Mouse (Mus musculus): ENCODE data around the gene Calcoco2. TPM values are rescaled to one million over a fixed set of nuclear protein-coding genes. Genes with fewer than 3 reads are reported as not detected.
"Not testable (repeated sequence)": the region's sequence is repeated elsewhere in the genome, so short reads cannot be mapped to it uniquely, and the experiment has no call there.

The Calcoco2 gene
- total RNA-seq (2015), result not detected in 2 replicates
- total RNA-seq (2017), result not detected in 2 replicates

DNA sequence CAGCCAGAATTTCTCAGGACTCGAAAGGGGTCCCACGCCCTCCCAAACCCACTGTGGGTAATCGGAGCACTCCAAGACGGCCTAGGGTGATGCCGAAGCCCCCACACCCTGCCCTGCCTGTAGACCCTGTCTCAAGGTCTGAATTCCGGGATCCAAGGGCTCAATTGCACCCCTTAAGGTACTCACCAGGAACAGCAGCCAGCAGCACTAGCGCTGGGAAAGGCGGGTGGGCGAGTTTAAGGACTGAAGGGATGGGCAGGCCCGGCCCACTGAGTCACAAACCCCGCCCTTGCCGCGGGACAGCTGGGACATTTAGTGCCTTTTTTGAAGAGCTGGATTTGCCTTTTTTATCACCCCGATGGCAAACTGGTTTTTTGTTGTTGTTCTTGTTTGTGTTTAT, at the start of gene Calcoco2:
Gene Calcoco2 (minus strand): TSS at position 214 of the 400 bp plus-strand sequence.
- ATAC-seq (ENCODE audit: poor library complexity, severe bottlenecking), result no peak

- ATAC-seq (ENCODE audit: poor library complexity, severe bottlenecking), result no peak
Observed at GRCm38 (mm10) chr11:96147471-96147870, 35.7 kb upstream of the Calcoco2 start.

DNA sequence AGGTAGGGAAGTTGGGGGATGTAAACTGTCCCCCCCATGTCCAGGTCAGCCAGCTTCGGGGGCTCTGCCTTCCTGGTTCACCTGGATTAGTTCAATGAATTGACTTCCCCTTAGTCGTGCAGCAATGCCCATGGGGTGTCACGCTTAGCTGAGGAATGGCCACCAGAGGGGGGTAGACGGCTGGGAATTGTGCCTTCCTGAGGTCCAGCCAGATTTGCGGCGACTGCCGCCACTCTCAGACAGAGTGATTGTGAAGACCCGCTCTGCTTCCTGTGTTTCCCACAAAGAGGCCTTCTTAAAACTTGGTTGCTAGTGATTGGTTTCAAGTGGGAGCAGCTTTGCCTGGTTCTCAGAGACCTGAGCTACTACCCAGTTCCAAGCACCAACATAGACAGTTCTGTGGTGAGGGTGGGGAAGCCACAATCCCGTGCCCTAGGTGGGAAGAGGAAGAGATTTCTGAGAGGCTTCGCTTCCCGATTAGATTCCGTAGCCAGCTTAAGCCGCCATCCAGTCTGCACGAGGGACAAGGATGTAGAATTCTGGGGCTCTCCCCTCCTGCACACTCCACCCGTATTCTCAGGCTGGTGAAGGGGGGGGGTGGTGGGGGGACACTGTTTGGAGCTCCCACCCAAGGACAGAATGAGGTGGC, 34.0 kb upstream of the Calcoco2 start:
- ATAC-seq (ENCODE audit: poor library complexity, severe bottlenecking), result no peak

- ATAC-seq (ENCODE audit: poor library complexity, severe bottlenecking), result no peak
Observed at GRCm38 (mm10) chr11:96143766-96144165, 32.0 kb upstream of the Calcoco2 start.

DNA sequence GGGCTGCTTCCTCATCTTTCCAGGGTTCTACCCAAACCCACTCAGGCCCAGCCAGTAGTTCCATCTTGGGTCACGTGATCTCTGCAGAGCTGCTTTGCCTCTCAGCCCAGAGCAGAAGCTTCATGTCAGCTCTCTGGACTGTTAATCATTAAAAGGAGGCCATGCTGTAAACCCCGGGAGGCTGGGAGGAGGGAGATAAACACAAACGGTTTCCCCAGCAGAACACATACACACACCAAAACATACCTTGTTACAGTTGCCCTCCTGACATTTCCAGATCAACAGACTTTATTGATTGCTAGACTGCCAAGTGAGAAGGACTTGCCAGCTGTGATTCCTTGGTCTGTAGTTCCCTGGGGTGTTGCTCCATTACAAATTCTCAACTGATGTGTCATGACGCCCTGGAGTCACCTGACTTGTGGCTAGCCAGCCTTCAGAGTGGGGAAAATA, 29.0 kb upstream of the Calcoco2 start:
- ATAC-seq (ENCODE audit: poor library complexity, severe bottlenecking), result no peak

DNA sequence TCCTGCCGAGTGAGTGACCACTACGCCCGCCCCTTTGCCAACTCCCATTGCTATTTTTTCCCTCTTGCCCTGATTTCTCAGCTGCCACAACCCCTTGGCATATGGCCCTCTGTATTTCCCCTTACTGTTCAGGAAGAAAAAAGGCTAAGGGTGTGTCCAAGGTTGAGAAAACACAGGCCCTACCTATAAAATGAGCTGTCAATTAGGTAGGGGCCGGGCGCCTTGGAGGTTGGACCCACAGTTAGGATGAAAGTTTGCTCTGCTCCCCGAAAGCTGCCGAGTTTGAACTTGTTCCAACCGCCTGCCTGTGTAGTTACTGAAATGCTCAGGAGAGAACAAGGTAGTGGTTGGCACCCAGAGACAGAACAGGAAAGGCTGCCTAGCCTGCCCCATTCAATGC, 24.1 kb upstream of the Calcoco2 start:
- no peak for ATAC-seq (ENCODE audit: poor library complexity, severe bottlenecking)

- ATAC-seq (ENCODE audit: poor library complexity, severe bottlenecking), result 0 out of 2 replicates have a peak, but pooled peaks have one; percentile 18
Observed at GRCm38 (mm10) chr11:96133239-96133865, 21.6 kb upstream of the Calcoco2 start, which contains the start of gene Ttll6. Gene Ttll6, plus strand, starts transcription at chr11:96133786.

GRCm38 (mm10) chr11:96130606-96131005, 18.8 kb upstream of the Calcoco2 start:
- ATAC-seq (ENCODE audit: poor library complexity, severe bottlenecking), result no peak

DNA sequence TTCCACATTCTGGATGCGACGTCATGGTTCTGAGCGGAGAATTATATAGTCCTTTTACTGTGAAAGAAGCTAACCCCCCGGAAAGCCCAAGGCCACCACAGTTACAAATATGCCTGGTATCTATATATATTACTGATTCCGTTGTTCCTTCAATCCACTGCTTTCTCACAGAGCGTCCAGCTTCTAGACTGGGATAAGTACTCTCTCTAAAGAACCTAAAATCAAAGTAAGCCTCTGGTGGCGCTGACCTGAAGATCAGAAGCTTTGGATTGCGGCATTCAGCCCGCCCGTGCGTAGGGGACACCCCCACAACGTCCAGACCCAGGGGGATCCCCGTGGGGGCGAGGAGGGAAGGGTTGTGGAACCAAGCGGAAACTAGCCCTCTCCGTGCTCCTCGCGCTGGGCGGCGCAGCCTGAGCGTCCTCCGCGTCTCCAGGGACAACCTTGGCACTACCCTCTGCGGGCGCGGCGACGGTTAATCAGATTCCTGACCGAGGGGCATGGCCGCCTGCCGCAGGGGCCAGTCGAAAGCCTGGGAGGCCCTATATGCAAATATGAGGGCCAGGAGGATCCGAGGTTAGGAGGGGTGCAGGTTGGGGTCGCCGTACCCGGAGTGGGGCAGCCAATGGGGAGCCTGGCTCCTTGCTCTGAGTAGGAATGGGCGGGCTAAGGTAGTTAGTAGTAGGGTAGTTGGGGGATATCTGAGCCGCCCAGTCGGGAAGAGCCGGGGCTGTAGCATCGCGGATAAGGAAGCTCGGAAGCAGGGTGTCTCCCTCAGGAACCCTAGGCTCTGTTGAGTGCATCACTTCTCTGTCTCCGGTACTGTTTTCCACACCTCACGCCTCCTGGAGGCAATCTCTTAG, 12.5 kb upstream of the Calcoco2 start:
- ATAC-seq (ENCODE audit: poor library complexity, severe bottlenecking), result no peak

DNA sequence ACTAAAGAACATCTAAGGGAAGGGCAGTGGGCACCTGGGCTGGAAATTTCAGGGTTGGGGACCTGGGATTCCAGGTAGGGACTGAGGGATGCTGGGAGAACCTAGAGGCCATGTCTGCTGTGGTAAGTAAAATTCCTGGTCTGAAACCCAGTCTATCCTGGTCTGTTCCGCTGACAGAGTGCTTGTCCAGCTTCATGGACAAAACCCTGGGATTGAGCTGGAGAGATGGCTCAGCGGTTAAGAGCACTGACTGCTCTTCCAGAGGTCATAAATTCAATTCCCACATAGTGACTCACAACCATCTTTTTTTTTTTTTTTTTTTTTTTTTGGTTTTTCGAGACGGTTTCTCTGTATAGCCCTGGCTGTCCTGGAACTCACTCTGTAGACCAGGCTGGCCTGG, 11.0 kb upstream of the Calcoco2 start:
- not testable (repeated sequence) for ATAC-seq (ENCODE audit: poor library complexity, severe bottlenecking)

DNA sequence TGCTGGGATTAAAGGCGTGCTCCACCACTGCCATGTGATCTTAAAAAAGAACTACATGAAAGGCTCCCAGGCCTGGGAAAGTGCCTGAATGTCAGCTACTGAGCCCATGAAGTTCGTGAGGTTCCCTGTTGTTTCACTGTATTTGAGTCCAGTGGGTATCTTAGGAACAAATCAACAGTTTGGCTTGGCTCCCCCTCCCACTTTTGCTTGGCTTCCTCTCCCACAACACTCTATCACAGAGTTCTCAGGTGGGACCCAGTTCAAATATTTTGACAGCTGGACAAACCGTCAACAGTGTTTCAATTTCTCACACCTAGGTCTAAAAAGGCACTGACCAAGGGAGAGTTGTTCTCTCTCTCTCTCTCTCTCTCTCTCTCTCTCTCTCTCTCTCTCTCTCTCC, 7.6 kb upstream of the Calcoco2 start:
- no peak for ATAC-seq (ENCODE audit: poor library complexity, severe bottlenecking)

GRCm38 (mm10) chr11:96116925-96117324, 5.2 kb upstream of the Calcoco2 start:
- not testable (repeated sequence) for ATAC-seq (ENCODE audit: poor library complexity, severe bottlenecking)

DNA sequence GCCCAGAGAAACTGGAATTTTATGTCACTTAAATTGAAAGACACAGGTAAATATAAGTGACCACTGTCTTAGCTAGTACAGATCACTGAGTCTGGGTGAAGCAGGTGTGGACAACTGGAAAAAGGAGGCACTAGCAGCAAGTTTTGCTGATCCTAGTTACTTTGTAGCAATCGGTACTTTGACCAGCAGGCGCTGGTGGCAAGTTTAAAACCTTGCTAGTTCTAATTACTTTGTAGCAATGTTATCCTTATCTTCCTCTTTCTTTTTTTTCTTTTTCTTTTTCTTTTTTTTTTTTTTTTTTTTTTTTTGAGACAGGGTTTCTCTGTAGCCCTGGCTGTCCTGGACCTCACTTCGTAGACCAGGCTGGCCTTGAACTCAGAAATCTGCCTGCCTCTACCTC, 4.4 kb upstream of the Calcoco2 start:
- no peak for ATAC-seq (ENCODE audit: poor library complexity, severe bottlenecking)

DNA sequence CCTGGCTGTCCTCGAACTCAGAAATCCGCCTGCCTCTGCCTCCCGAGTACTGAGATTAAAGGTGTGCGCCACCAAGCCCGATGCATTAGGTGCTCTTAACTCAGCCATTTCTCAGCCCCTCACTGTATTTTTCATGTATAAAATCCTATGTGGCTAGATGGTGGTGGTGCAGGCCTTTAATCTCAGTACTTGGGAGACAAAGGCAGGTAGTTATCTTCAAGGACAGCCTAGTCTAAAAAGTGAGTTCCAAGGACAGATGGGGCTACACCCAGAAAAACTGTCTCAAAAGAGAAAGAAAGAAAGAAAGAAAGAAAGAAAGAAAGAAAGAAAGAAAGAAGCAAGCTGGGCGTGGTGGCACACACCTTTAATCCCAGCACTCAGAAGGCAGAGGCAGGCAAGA, 3.7 kb upstream of the Calcoco2 start:
- ATAC-seq (ENCODE audit: poor library complexity, severe bottlenecking), result no peak

GRCm38 (mm10) chr11:96114077-96114476, 2.3 kb upstream of the Calcoco2 start:
- ATAC-seq (ENCODE audit: poor library complexity, severe bottlenecking), result no peak

- not testable (repeated sequence) for ATAC-seq (ENCODE audit: poor library complexity, severe bottlenecking)
Observed at GRCm38 (mm10) chr11:96110950-96111349, 814 bp downstream of the Calcoco2 start.

GRCm38 (mm10) chr11:96108376-96108775, 3.4 kb downstream of the Calcoco2 start:
- ATAC-seq (ENCODE audit: poor library complexity, severe bottlenecking), result no peak

DNA sequence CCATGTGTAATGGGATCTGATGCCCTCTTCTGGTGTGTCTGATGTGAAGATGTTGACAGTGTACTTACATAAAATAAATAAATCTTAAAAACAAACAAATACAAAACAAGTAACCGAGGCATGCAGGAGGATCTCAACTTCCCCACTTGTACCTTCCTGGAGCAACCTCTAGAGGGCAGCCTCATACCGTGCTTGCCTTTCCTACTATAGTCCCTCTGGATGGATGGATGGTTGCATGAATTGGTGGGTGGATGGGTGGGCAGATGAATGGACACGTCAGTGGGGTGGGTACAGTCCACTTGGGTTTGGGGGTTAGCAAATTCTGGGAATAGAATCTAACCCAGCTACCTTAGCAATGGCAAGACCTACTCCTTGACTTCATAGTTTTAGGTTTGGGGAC, 18.4 kb downstream of the Calcoco2 start:
- ATAC-seq (ENCODE audit: poor library complexity, severe bottlenecking), result peak; percentile 68

DNA sequence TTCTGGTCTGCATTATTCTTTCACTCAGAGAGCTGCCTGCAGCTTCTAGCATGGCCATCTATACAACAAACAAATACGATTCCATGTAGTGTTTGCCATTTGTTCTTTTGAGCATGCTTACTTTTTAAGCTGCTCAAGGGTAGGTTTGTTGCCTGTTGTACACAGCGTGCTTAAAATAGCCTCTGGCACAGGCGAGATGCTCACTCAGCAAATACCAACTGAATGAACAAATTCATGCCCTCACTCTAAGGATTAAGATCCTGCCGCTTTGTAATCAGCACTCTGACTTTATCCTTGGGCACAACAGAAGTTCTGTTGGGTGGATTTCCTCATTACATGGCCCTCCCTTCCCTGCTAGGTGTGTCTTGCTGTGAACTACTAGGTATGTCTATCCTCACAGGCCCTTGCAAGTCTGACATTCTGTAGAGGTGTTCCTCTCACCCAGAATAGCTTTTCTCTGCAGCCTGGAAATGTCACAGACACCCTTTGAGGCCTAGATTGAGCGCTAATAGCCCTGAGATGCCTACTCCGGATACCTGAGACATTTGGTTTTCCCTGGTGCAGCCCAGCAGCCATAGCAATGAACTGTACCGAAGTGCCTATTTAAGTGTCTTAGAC, 19.0 kb downstream of the Calcoco2 start:
- no peak for ATAC-seq (ENCODE audit: poor library complexity, severe bottlenecking)

DNA sequence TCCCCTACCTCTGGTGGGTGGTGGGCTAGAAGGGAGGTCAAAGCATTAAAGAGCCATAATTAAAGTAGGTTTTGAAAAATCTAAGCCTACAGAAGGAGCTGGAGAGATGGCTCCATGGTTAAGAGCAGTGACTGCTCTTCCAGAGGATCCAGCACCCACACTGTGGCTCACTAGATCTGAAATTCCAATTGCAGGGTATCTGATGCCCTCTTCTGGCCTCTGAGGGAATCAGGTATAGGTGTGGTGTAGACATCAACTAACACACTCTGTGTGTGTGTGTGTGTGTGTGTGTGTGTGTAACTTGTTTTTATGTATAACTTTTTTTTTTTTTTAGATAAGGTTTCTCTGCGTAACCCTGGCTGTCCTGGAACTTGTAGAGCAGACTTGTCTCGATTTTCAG, 20.7 kb downstream of the Calcoco2 start:
- 0 out of 2 replicates have a peak, but pooled peaks have one; percentile 27 for ATAC-seq (ENCODE audit: poor library complexity, severe bottlenecking)

DNA sequence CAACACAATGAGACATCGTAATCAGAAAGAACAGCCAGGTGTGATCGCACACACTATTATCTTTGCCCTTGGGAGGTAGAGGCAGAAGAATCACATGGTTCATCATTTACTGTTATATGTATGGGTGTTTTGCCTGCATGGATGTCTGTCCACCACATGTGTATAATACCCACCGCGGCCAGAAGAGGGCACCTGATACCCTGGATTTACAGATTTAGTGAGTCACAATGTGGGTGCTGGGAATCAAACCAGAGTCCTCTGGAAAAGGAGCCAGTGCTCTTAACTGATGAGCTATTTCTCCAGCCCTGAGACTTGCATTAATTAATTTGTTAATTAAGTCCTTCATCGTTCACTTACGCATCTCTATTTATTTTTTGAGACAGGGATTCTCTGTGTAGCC, 23.8 kb downstream of the Calcoco2 start:
- no peak for ATAC-seq (ENCODE audit: poor library complexity, severe bottlenecking)
